Mouse (Mus musculus) forebrain, embryonic 11.5 days (tissue): ENCODE results near the gene 1700007K13Rik. TPM values are rescaled to one million over a fixed set of nuclear protein-coding genes. Genes with fewer than 3 reads are reported as not detected.
"Not testable (repeated sequence)": the region's sequence is repeated elsewhere in the genome, so short reads cannot be mapped to it uniquely, and the experiment has no call there.

Experiments
- ATAC-seq: fragments of 200-750 bp; cut with Nextera tagmentation; replicated peaks from 2 replicates; pipeline ENCODE4 v1.8.0; 2017; ENCODE audit warnings: moderate TSS enrichment; ENCODE audit not compliant: low FRiP score
- DNase-seq: peaks from one replicate; pipeline ENCODE4 v3.0.0-alpha.2; 2017; ENCODE audit warnings: low spot score
- H3K27ac ChIP-seq: fragments of 300-500 bp; sonication (generic); 2 replicates; pipeline ENCODE4 v1.5.1; 2014; ENCODE audit warnings: low read depth, low read length
- H3K27me3 ChIP-seq: fragments of 300-500 bp; sonication (generic); 2 replicates; pipeline ENCODE4 v1.6.1; 2014; ENCODE audit warnings: mild to moderate bottlenecking, low read length, mixed read lengths; ENCODE audit not compliant: control insufficient read depth, insufficient read depth
- H3K36me3 ChIP-seq: fragments of 300-500 bp; sonication (generic); 2 replicates; pipeline ENCODE4 v1.6.1; 2014; ENCODE audit warnings: mild to moderate bottlenecking, low read length, moderate library complexity, mixed read lengths; ENCODE audit not compliant: control insufficient read depth, insufficient read depth
- H3K4me1 ChIP-seq: fragments of 300-500 bp; sonication (generic); replicated peaks from 2 replicates; pipeline ENCODE4 v1.6.1; 2014; ENCODE audit warnings: low read length, mixed read lengths; ENCODE audit not compliant: control insufficient read depth, insufficient read depth
- H3K4me2 ChIP-seq: fragments of 300-500 bp; sonication (generic); 2 replicates; pipeline ENCODE4 v1.6.1; 2014; ENCODE audit warnings: low read depth, mild to moderate bottlenecking, low read length, moderate library complexity, mixed read lengths; ENCODE audit not compliant: severe bottlenecking
- H3K4me3 ChIP-seq: fragments of 300-500 bp; sonication (generic); 2 replicates; pipeline ENCODE4 v1.5.1; 2014; ENCODE audit warnings: low read depth, low read length
- H3K9ac ChIP-seq: fragments of 300-500 bp; sonication (generic); 2 replicates; pipeline ENCODE4 v1.6.1; 2014; ENCODE audit warnings: low read length
- H3K9me3 ChIP-seq: fragments of 300-500 bp; sonication (generic); 2 replicates; pipeline ENCODE4 v1.6.1; 2016; ENCODE audit warnings: low read length, mixed read lengths; ENCODE audit not compliant: control insufficient read depth
- WGBS: fragments of 180-500 bp; shearing (Covaris S2); extraction: QIAGEN DNeasy Blood & Tissue Kit; methylation state at CpG from one replicate; pipeline ENCODE4 v1.1.7; 2014; 5-methylcytosine and 5-hydroxymethylcytosine counted together
- polyA plus RNA-seq: library from polyadenylated mRNA; unstranded; fragments of >200 nt; fragmentation: Nextera tagmentation; extraction: Ambion mirVana; gene quantifications from 2 replicates; pipeline ENCODE4 v1.2.1, GENCODE M21; 2014

The 1700007K13Rik gene
- polyA plus RNA-seq, 1 experiment from 2014 or later, result 2.2 TPM

- DNase-seq (peak; percentile 43), ATAC-seq (no peak)
- no peaks in the 10 kb centered on the region for H3K36me3 ChIP-seq
- H3K4me2 ChIP-seq, result no peak overlapping the region
- no peak overlapping the region for H3K9ac ChIP-seq
- H3K27ac ChIP-seq, result no peak overlapping the region
- no peak overlapping the region for H3K4me3 ChIP-seq
- no peaks in the 10 kb centered on the region for H3K9me3 ChIP-seq
- no peaks in the 10 kb centered on the region for H3K27me3 ChIP-seq
- 82% methylated on average over 20 of the region's 20 CpGs for WGBS
- no peaks in the 10 kb centered on the region for H3K4me1 ChIP-seq
Observed at GRCm38 (mm10) chr2:28479208-28480204, 13.4 kb upstream of the 1700007K13Rik start.

DNA sequence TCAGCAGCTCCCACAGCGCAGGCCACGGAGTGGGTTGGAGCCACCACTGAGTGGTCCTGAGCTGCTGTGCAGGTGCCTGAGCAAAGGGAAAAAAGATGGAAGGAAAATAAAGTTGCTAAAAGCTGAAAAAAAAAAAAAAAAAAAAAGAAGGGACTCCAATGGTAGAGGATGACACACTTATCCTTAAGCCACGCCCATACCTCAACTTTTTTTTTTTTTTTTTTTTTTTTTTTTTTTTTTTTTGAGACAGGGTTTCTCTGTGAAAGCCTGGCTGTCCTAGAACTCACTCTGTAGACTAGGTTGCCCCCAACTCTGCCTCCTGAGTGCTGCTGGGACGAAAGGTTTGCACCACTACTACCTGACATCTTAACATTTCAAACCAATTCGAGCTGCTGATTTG is 11.9 kb upstream of the 1700007K13Rik start:
- 87% methylated on average over 5 of the region's 5 CpGs for WGBS
- H3K9ac ChIP-seq, DNase-seq: not testable (repeated sequence)

GRCm38 (mm10) chr2:28472011-28472410 is 5.9 kb upstream of the 1700007K13Rik start:
- not testable (repeated sequence) for H3K27me3 ChIP-seq, H3K4me3 ChIP-seq, DNase-seq, H3K9me3 ChIP-seq, H3K27ac ChIP-seq, H3K4me1 ChIP-seq, H3K9ac ChIP-seq, ATAC-seq, H3K4me2 ChIP-seq
- H3K36me3 ChIP-seq, result peaks cover 21% of the 10 kb centered on the region
- WGBS, result 93% methylated on average over 8 of the region's 8 CpGs

More for the DNA sequence above, 11.9 kb upstream of the 1700007K13Rik start:
- not testable (repeated sequence) for H3K9me3 ChIP-seq, H3K27me3 ChIP-seq, H3K4me2 ChIP-seq, H3K27ac ChIP-seq, H3K36me3 ChIP-seq, ATAC-seq, H3K4me1 ChIP-seq, H3K4me3 ChIP-seq

- Histone ChIP-seq H3K9ac (no peak overlapping the region), H3K27ac (no peak overlapping the region), H3K4me3 (no peak overlapping the region), H3K36me3 (peaks cover 21% of the 10 kb centered on the region), H3K27me3 (no peaks in the 10 kb centered on the region), H3K4me2 (no peak overlapping the region), H3K9me3 (peaks cover 2% of the 10 kb centered on the region; the same call in 1 of the 2 replicates), H3K4me1 (peaks cover 11% of the 10 kb centered on the region)
- 90% methylated on average over 2 of the region's 2 CpGs for WGBS
- ATAC-seq (no peak), DNase-seq (no peak)
Observed at GRCm38 (mm10) chr2:28470591-28470990, 4.5 kb upstream of the 1700007K13Rik start.

GRCm38 (mm10) chr2:28469461-28469860 is 3.3 kb upstream of the 1700007K13Rik start:
- no peak overlapping the region for H3K27ac ChIP-seq
- ATAC-seq, result no peak
- no peak overlapping the region for H3K4me2 ChIP-seq
- peaks cover 2% of the 10 kb centered on the region; the same call in 1 of the 2 replicates for H3K9me3 ChIP-seq
- DNase-seq, result no peak
- no peak overlapping the region for H3K4me3 ChIP-seq
- 96% methylated on average over 14 of the region's 14 CpGs for WGBS
- H3K27me3 ChIP-seq, result no peaks in the 10 kb centered on the region
- H3K36me3 ChIP-seq, result peaks cover 21% of the 10 kb centered on the region
- no peak overlapping the region for H3K9ac ChIP-seq
- peaks cover 11% of the 10 kb centered on the region for H3K4me1 ChIP-seq

- peaks cover 2% of the 10 kb centered on the region; the same call in 1 of the 2 replicates for H3K9me3 ChIP-seq
- no peak overlapping the region for H3K27ac ChIP-seq
- H3K4me1 ChIP-seq, result peaks cover 11% of the 10 kb centered on the region
- H3K27me3 ChIP-seq, result no peaks in the 10 kb centered on the region
- H3K4me3 ChIP-seq, result peak overlapping the region; percentile 90
- ATAC-seq, result no peak
- peak; percentile 48 for DNase-seq
- peaks cover 21% of the 10 kb centered on the region for H3K36me3 ChIP-seq
- peak overlapping the region; percentile 63 for H3K4me2 ChIP-seq
- WGBS, result 54% methylated on average over 18 of the region's 18 CpGs
- H3K9ac ChIP-seq, result peak overlapping the region; percentile 84
Observed at GRCm38 (mm10) chr2:28468486-28469225, 2.5 kb upstream of the 1700007K13Rik start.

- Histone ChIP-seq H3K9ac (peak within 1 kb of the TSS; percentile 84), H3K4me1 (peaks cover 11% of the 10 kb centered on the region), H3K4me2 (peak within 1 kb of the TSS; percentile 63), H3K27me3 (no peaks in the 10 kb centered on the region), H3K36me3 (peaks cover 21% of the 10 kb centered on the region), H3K27ac (no peak within 1 kb of the TSS), H3K9me3 (peaks cover 2% of the 10 kb centered on the region; the same call in 1 of the 2 replicates), H3K4me3 (peak within 1 kb of the TSS; percentile 90)
- WGBS, result under 1% methylated on average over 52 of the region's 52 CpGs
- ATAC-seq (peak; percentile 89), DNase-seq (peak; percentile 96)
Observed at GRCm38 (mm10) chr2:28467860-28468485, 1.8 kb upstream of the 1700007K13Rik start, which contains the start of gene Mrps2. Gene Mrps2, plus strand, starts transcription at chr2:28468066.

- Histone ChIP-seq H3K27me3 (no peaks in the 10 kb centered on the region), H3K4me1 (peaks cover 11% of the 10 kb centered on the region), H3K27ac (no peak overlapping the region), H3K9ac (no peak overlapping the region), H3K36me3 (peaks cover 6% of the 10 kb centered on the region), H3K9me3 (no peaks in the 10 kb centered on the region), H3K4me2 (no peak overlapping the region), H3K4me3 (no peak overlapping the region)
- DNase-seq, result no peak
- 81% methylated on average over 9 of the region's 9 CpGs for whole genome bisulfite sequencing
- no peak for ATAC-seq
Observed at GRCm38 (mm10) chr2:28464919-28465318, 1.2 kb downstream of the 1700007K13Rik start.
